Mouse (Mus musculus): ENCODE results near the gene Lhfpl4.

Gene Lhfpl4

GRCm38 (mm10) chr6:113194841-113195595, at the start of gene Lhfpl4:
Gene Lhfpl4, minus strand, starts transcription at chr6:113195384.
- DNase-seq (ENCODE audit: low spot score in 2 of 2): no peak

- no peak for DNase-seq (ENCODE audit: low spot score in 2 of 2)
Measured at GRCm38 (mm10) chr6:113242753-113243152, 47.6 kb upstream of the Lhfpl4 start.

- no peak for DNase-seq (ENCODE audit: low spot score in 2 of 2)
Measured at GRCm38 (mm10) chr6:113238442-113238841, 43.3 kb upstream of the Lhfpl4 start.

- peak; percentile 99 for DNase-seq (ENCODE audit: low spot score in 2 of 2)
Measured at GRCm38 (mm10) chr6:113237542-113238270, 42.5 kb upstream of the Lhfpl4 start, which contains the start of gene Mtmr14. Gene Mtmr14, plus strand, starts transcription at chr6:113237843.

- DNase-seq (ENCODE audit: low spot score in 2 of 2): no peak
Measured at GRCm38 (mm10) chr6:113235141-113235540, 40.0 kb upstream of the Lhfpl4 start.

GRCm38 (mm10) chr6:113226705-113227104, 31.5 kb upstream of the Lhfpl4 start:
- no peak for DNase-seq (ENCODE audit: low spot score in 2 of 2)

GRCm38 (mm10) chr6:113225798-113226197, 30.6 kb upstream of the Lhfpl4 start:
- DNase-seq (ENCODE audit: low spot score in 2 of 2): no peak

GRCm38 (mm10) chr6:113216280-113216679, 21.1 kb upstream of the Lhfpl4 start:
- DNase-seq (ENCODE audit: low spot score in 2 of 2): no peak

- DNase-seq (ENCODE audit: low spot score in 2 of 2): no peak
Measured at GRCm38 (mm10) chr6:113195596-113195992, 410 bp upstream of the Lhfpl4 start.

- no peak for DNase-seq (ENCODE audit: low spot score in 2 of 2)
Measured at GRCm38 (mm10) chr6:113194517-113194840, 705 bp downstream of the Lhfpl4 start.

- DNase-seq (ENCODE audit: low spot score in 2 of 2): no peak
Measured at GRCm38 (mm10) chr6:113193765-113194460, 1.3 kb downstream of the Lhfpl4 start.

GRCm38 (mm10) chr6:113184866-113185525, 10.2 kb downstream of the Lhfpl4 start:
- DNase-seq (ENCODE audit: low spot score in 2 of 2): no peak

GRCm38 (mm10) chr6:113184163-113184562, 11.0 kb downstream of the Lhfpl4 start:
- no peak for DNase-seq (ENCODE audit: low spot score in 2 of 2)

- no peak for DNase-seq (ENCODE audit: low spot score in 2 of 2)
Measured at GRCm38 (mm10) chr6:113179195-113179733, 15.9 kb downstream of the Lhfpl4 start.

GRCm38 (mm10) chr6:113178286-113179194, 16.6 kb downstream of the Lhfpl4 start:
- no peak for DNase-seq (ENCODE audit: low spot score in 2 of 2)

- no peak for DNase-seq (ENCODE audit: low spot score in 2 of 2)
Measured at GRCm38 (mm10) chr6:113176613-113177012, 18.6 kb downstream of the Lhfpl4 start.

- DNase-seq (ENCODE audit: low spot score in 2 of 2): no peak
Measured at GRCm38 (mm10) chr6:113175469-113175868, 19.7 kb downstream of the Lhfpl4 start.

GRCm38 (mm10) chr6:113172568-113172967, 22.6 kb downstream of the Lhfpl4 start:
- peak; percentile 67 to 87 for DNase-seq (ENCODE audit: low spot score in 2 of 2)

GRCm38 (mm10) chr6:113172011-113172410, 23.2 kb downstream of the Lhfpl4 start:
- DNase-seq (ENCODE audit: low spot score in 2 of 2): no peak

GRCm38 (mm10) chr6:113170651-113171050, 24.5 kb downstream of the Lhfpl4 start:
- DNase-seq (ENCODE audit: low spot score in 2 of 2): no peak

- DNase-seq (ENCODE audit: low spot score in 2 of 2): no peak
Measured at GRCm38 (mm10) chr6:113169852-113170251, 25.3 kb downstream of the Lhfpl4 start.

All from spleen, postnatal 4 days (tissue).